Mouse (Mus musculus) limb, embryonic 11.5 days (tissue): ENCODE data around the gene Fam133b. TPM values are rescaled to one million over a fixed set of nuclear protein-coding genes. Genes with fewer than 3 reads are reported as not detected.
A peak's percentile ranks its signal among the peaks of the same experiment; 100 is the strongest.

Experiments
- ATAC-seq: fragments of 200-750 bp; cut with Nextera tagmentation; 2 replicates; pipeline ENCODE4 v1.8.0; 2017; ENCODE audit warnings: low read depth; ENCODE audit not compliant: insufficient number of reproducible peaks, low FRiP score, low TSS enrichment
- DNase-seq: peaks from one replicate; pipeline ENCODE4 v3.0.0-alpha.2; 2015; ENCODE audit warnings: low spot score
- H3K27ac ChIP-seq: fragments of 300-500 bp; sonication (generic); replicated peaks from 2 replicates; pipeline ENCODE4 v1.5.1; 2014; ENCODE audit warnings: low read depth, mild to moderate bottlenecking, low read length
- H3K27me3 ChIP-seq: fragments of 300-500 bp; sonication (generic); 2 replicates; pipeline ENCODE4 v1.6.1; 2014; ENCODE audit warnings: mild to moderate bottlenecking, low read length, mixed read lengths; ENCODE audit not compliant: control insufficient read depth, insufficient read depth
- H3K36me3 ChIP-seq: fragments of 300-500 bp; sonication (generic); 2 replicates; pipeline ENCODE4 v1.6.1; 2014; ENCODE audit warnings: mild to moderate bottlenecking, low read length, moderate library complexity, mixed read lengths; ENCODE audit not compliant: control insufficient read depth, insufficient read depth
- H3K4me1 ChIP-seq: fragments of 300-500 bp; sonication (generic); 2 replicates; pipeline ENCODE4 v1.6.1; 2014; ENCODE audit warnings: low read length, mixed read lengths; ENCODE audit not compliant: control insufficient read depth, insufficient read depth
- H3K4me2 ChIP-seq: fragments of 300-500 bp; sonication (generic); 2 replicates; pipeline ENCODE4 v1.6.1; 2014; ENCODE audit warnings: low read depth, mild to moderate bottlenecking, moderate library complexity; ENCODE audit not compliant: severe bottlenecking
- H3K4me3 ChIP-seq: fragments of 300-500 bp; sonication (generic); 2 replicates; pipeline ENCODE4 v1.5.1; 2014; ENCODE audit warnings: low read depth, low read length
- H3K9ac ChIP-seq: fragments of 300-500 bp; sonication (generic); 2 replicates; pipeline ENCODE4 v1.6.1; 2014; ENCODE audit warnings: mild to moderate bottlenecking, low read length
- H3K9me3 ChIP-seq: fragments of 300-500 bp; sonication (generic); 2 replicates; pipeline ENCODE4 v1.6.1; 2016; ENCODE audit warnings: low read length; ENCODE audit not compliant: control insufficient read depth
- WGBS: fragments of 180-500 bp; shearing (Covaris S2); extraction: QIAGEN DNeasy Blood & Tissue Kit; methylation state at CpG from one replicate; pipeline ENCODE4 v1.1.7; 2014; 5-methylcytosine and 5-hydroxymethylcytosine counted together
- polyA plus RNA-seq: library from polyadenylated mRNA; unstranded; fragments of >200 nt; fragmentation: Nextera tagmentation; extraction: Ambion mirVana; gene quantifications from 2 replicates; pipeline ENCODE4 v1.2.1, GENCODE M21; 2014

Fam133b gene
- polyA plus RNA-seq, result 41.1 and 45.2 TPM in 2 replicates

DNA sequence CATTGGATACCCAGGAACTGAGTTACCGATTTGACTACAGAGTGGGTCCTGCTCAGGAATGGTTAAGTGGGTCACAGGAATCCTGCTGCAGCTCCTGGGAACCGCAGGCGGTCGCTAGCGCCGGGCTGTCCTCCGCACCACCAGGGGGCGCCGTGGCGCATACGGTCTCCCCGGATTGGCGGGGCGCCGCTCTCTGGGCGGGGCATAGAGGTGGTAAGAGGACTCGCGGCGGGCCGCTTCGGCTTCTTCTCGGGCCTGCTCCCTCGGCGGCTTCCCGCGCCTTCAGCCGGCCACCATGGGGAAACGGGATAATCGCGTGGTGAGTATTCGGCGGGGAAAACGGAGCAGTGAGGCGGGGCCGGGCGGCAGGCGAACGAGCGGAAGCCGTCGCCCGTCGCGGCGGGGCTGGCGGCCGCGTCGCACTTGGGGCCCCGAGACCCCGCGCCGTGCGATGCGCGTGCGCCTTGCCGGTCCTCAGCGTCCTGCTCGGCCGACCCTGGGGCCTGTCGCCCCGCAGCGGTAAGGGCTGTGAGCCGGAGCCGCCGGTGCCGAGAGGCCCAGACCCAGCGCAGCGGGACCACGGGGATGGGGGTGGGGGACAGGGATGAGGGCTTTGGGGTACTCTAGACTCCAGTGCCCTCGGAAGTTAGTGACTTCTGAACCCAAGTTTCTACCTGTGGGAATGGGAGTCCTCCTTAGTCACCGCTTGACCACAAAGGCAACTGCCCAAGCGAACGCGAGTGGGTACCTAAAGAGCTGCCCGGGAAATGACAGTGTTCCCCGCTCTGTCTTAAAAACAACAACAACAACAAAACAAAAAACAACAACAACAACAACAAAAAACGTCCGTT, at the start of gene Fam133b:
Fam133b (plus strand) TSS at position 205 of the 851 bp plus-strand sequence.
- under 1% methylated on average over 72 of the region's 80 CpGs for WGBS
- H3K4me2 ChIP-seq, result peak within 1 kb of the TSS; percentile 71
- DNase-seq (peak; percentile 98), ATAC-seq (peak; percentile 94)
- H3K9me3 ChIP-seq, result no peaks in the 10 kb centered on the region
- peak within 1 kb of the TSS; percentile 85 for H3K27ac ChIP-seq
- no peaks in the 10 kb centered on the region for H3K27me3 ChIP-seq
- peak within 1 kb of the TSS; percentile 81 for H3K9ac ChIP-seq
- peaks cover 5% of the 10 kb centered on the region for H3K4me1 ChIP-seq
- H3K36me3 ChIP-seq, result 0 out of 2 replicates have a peak, but pooled peaks cover 2% of the 10 kb centered on the region
- H3K4me3 ChIP-seq, result peak within 1 kb of the TSS; percentile 79

DNA sequence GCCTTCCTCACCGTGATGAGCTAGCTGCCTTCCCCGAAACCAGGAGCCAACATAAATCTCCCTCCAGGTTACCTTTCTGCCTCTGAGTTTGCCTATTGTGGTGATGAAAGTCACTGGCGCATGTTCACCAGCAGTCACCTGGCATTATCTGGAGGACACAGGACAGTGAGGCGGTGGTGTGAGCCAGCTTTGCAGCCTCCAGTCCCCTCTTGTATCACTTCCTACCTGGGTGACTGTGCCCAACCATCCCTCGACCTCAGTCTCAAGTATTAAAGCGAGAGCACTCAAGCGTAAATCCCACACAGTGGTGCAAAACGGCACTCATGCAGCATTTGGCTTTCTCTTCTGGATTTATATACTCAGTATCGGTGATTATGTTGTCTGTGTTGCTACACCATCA, 49.7 kb upstream of the Fam133b start:
- Histone ChIP-seq H3K9ac (no peak overlapping the region), H3K4me3 (no peak overlapping the region), H3K4me2 (no peak overlapping the region), H3K36me3 (no peaks in the 10 kb centered on the region), H3K9me3 (no peaks in the 10 kb centered on the region), H3K27me3 (no peaks in the 10 kb centered on the region), H3K4me1 (no peaks in the 10 kb centered on the region), H3K27ac (no peak overlapping the region)
- DNase-seq, result no peak
- ATAC-seq, result no peak
- WGBS, result 94% methylated on average over 9 of the region's 9 CpGs

DNA sequence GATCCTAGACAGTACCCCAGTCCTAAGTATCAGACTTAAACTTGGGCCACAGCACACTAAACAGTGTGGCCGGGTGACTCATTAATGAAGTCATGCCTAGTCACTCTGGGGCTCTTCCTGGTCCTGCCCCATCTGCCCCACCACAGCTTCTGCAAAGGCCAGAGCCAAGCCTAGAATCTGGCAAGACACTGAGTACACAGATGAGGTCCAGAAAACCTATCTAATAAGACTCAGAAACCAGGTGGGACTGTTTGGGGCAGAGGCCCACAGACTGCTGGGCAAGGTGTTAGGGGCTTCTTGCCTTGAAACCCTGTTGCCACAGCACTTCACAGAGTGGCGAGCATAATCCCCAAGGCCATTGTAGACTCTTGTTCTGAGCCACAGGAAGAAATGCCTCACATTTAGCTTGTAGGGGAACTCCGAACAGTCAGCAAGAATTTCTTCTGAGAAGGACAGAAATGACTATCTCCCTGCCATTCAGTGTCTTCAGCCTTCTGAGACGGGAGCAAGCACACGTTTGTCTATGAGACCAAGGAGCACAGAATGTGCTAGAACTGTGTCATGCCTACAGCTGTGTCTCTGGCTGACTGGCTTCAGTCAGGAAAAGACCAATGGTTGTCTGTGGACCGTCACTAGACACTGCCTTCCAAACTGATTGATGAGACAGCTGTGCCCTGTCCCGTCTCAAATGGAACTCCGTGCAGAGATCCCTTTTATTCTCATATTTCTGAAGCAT, 49.0 kb upstream of the Fam133b start:
- Histone ChIP-seq H3K9ac (no peak overlapping the region), H3K27me3 (no peaks in the 10 kb centered on the region), H3K4me1 (no peaks in the 10 kb centered on the region), H3K27ac (no peak overlapping the region), H3K36me3 (no peaks in the 10 kb centered on the region), H3K4me2 (no peak overlapping the region), H3K9me3 (no peaks in the 10 kb centered on the region), H3K4me3 (no peak overlapping the region)
- WGBS, result 78% methylated on average over 8 of the region's 8 CpGs
- ATAC-seq (no peak), DNase-seq (no peak)

- Histone ChIP-seq H3K9me3 (no peaks in the 10 kb centered on the region), H3K4me2 (no peak overlapping the region), H3K27ac (no peak overlapping the region), H3K36me3 (no peaks in the 10 kb centered on the region), H3K9ac (no peak overlapping the region), H3K4me1 (peaks cover 8% of the 10 kb centered on the region), H3K27me3 (no peaks in the 10 kb centered on the region), H3K4me3 (no peak overlapping the region)
- ATAC-seq (no peak), DNase-seq (no peak)
- 86% methylated on average over 5 of the region's 5 CpGs for WGBS
Measured at GRCm38 (mm10) chr5:3497505-3497925, 46.1 kb upstream of the Fam133b start.

DNA sequence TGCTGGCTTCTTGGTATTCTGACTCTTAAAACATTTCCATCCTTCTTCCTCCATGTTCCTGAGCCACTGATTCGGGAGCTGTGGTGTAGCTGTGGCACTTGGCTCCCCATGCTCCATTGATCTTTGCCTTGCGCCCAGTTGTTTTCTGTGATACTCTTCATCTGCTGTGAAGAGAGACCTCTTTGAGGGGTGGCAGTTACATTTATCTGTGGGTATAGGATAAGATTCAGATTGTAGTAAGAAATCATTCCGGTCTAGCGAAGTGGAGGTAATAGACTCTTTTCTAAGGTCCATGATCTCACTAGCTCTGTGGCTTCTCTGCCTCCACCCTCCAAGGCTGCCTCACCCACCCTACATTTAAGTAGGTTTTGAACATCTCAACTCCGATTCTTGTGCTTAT, 43.3 kb upstream of the Fam133b start:
- Histone ChIP-seq H3K27me3 (no peaks in the 10 kb centered on the region), H3K27ac (no peak overlapping the region), H3K36me3 (no peaks in the 10 kb centered on the region), H3K4me1 (peaks cover 8% of the 10 kb centered on the region), H3K4me2 (no peak overlapping the region), H3K9ac (no peak overlapping the region), H3K4me3 (no peak overlapping the region), H3K9me3 (no peaks in the 10 kb centered on the region)
- WGBS, result 90% methylated on average over 5 of the region's 5 CpGs
- DNase-seq (no peak), ATAC-seq (no peak)

GRCm38 (mm10) chr5:3500957-3501563, 42.6 kb upstream of the Fam133b start:
- WGBS, result 44% methylated on average over 8 of the region's 8 CpGs
- ATAC-seq (no peak), DNase-seq (no peak)
- Histone ChIP-seq H3K27ac (no peak overlapping the region), H3K4me2 (no peak overlapping the region), H3K9me3 (no peaks in the 10 kb centered on the region), H3K9ac (no peak overlapping the region), H3K27me3 (no peaks in the 10 kb centered on the region), H3K36me3 (no peaks in the 10 kb centered on the region), H3K4me3 (no peak overlapping the region), H3K4me1 (peaks cover 8% of the 10 kb centered on the region)

DNA sequence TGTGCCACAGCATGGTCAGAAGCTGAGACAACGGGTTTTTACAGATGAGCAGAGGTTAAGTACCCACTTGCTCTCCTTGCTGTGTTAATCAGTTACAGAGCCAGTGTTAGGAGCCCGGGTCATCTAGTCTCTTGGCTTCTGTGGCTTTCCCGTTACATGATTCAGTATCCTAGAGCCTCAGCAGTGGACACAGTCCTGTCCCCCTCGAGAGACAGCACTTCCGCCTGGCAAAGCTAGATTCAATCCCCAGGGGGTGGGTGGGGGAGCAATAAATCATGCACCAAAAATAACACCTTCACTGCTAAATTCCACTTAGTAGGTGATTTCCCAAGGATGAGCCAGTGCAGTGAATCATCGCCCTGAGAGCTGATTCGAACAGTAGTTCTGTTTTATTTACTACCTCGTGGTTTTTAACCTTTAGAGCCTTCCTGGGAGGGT, 42.0 kb upstream of the Fam133b start:
- WGBS, result 16% methylated on average over 8 of the region's 8 CpGs
- ATAC-seq (no peak), DNase-seq (no peak)
- Histone ChIP-seq H3K4me3 (no peak overlapping the region), H3K9ac (no peak overlapping the region), H3K27me3 (no peaks in the 10 kb centered on the region), H3K27ac (no peak overlapping the region), H3K9me3 (no peaks in the 10 kb centered on the region), H3K4me1 (peaks cover 8% of the 10 kb centered on the region), H3K36me3 (no peaks in the 10 kb centered on the region), H3K4me2 (no peak overlapping the region)

DNA sequence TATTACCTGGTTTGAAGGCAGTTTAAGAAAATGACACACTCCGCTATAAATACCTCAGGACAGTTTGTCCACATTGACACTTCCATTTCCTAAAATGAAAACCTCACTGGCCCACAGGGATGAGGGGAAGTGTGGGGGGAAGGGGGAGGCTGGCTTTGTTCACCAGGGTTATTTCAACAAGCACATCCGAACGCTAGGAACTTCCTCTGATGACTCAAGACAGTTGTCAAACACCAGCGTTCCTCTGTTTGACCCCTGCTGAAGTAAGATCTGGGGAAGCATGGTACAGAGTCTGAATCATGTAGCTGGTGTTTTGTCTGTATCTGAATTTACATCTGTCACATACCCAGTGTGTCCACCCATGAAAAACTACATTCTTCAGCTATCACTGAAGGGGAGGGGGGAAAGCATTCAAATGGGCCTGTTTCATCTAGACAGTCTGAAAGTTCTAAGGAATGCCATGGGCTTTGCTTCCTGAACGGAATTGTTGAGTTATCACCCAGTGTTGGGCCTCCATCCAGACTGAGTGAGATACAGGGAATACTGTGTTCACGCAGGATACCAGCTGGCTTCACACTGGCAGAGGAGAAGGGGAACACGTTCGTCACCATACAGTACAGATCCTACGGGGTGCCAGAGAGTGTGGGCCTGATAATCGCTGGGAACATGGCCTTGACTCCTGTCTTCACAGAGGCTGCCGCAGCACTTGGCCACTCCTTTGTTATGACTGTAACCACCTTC, 40.9 kb upstream of the Fam133b start:
- no peak for ATAC-seq
- Histone ChIP-seq H3K9ac (no peak overlapping the region), H3K4me2 (no peak overlapping the region), H3K36me3 (no peaks in the 10 kb centered on the region), H3K9me3 (no peaks in the 10 kb centered on the region), H3K27me3 (no peaks in the 10 kb centered on the region), H3K27ac (no peak overlapping the region), H3K4me1 (peaks cover 8% of the 10 kb centered on the region), H3K4me3 (no peak overlapping the region)
- DNase-seq, result no peak
- WGBS, result 75% methylated on average over 11 of the region's 11 CpGs
